Mouse (Mus musculus): ENCODE results near the gene Hspa12b. TPM values are rescaled to one million over a fixed set of nuclear protein-coding genes. Genes with fewer than 3 reads are reported as not detected.

Hspa12b gene
- 6.1 and 6.9 TPM in 2 replicates for polyA plus RNA-seq (2016; fragmentation: Nextera tagmentation; extraction: Ambion mirVana)

DNA sequence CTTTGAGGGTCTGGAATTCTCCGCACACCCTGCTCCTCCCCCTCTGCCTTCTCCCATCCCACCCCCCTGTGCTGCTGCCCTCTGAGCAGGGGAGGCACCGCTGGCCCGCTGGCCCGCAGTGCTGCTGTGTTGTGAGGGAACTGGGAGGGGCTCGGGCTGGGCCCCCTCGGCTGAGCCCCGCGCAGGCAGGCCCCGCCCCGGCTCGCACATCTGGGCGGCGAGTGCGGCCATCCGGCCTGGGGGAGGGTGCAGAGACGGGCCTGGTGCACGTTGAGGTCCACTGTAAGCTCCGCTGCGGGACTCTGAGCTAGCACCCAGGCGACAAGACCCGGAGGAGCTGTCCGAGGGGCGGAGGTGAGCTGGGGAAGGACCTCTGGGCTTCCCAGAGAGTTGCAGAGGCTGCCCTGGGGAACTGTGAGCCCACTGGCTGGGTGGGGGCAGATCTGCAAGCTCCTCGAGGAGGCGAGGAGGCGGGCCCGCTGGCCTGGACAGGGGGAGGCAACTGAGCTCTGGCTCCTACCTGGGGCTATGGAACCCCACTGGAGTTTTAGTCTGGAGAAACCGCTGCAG lies at the start of gene Hspa12b:
Gene Hspa12b (plus strand): TSS at position 120 of the 570 bp plus-strand sequence.
- peak within 1 kb of the TSS; percentile 88 for H3K4me2 ChIP-seq (replicated peaks)
- 2% methylated on average over 28 of the region's 28 CpGs for WGBS
- H3K9ac ChIP-seq = peak within 1 kb of the TSS; percentile 69
- no peaks in the 10 kb centered on the region for H3K9me3 ChIP-seq
- H3K36me3 ChIP-seq = no peaks in the 10 kb centered on the region
- 0 out of 2 replicates have a peak, but pooled peaks cover 2% of the 10 kb centered on the region for H3K27me3 ChIP-seq (replicated peaks)
- H3K4me1 ChIP-seq = peaks cover 15% of the 10 kb centered on the region
- no peak within 1 kb of the TSS for H3K27ac ChIP-seq
- ATAC-seq (ENCODE audit: low FRiP score, low read depth) = peak; percentile 82
- H3K4me3 ChIP-seq = peak within 1 kb of the TSS; percentile 44

DNA sequence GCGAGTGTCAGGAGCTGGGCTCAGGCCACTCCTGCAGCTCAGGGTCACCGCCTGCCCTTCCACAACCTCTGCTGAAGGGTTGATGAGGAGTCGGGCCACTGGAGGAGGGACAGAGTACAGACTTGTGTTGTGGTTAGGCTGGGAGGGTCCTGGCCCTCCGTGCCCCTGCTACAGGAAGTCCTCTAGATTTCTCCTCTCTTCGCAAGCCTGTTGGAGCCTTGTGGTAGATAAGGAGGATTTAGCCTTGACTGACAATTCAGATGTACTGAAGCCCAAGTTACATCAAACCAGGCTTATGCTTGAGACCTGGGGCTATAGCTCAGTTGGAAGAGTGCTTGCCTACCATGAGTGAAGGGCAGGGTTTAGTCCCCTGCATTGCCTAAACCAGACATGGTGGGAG lies 46.6 kb upstream of the Hspa12b start:
- no peak overlapping the region for H3K4me2 ChIP-seq (replicated peaks)
- no peak overlapping the region for H3K27ac ChIP-seq
- no peak overlapping the region for H3K4me3 ChIP-seq
- ATAC-seq (ENCODE audit: low FRiP score, low read depth) = no peak
- H3K9me3 ChIP-seq = no peaks in the 10 kb centered on the region
- H3K36me3 ChIP-seq = no peaks in the 10 kb centered on the region
- H3K27me3 ChIP-seq (replicated peaks) = no peaks in the 10 kb centered on the region; the same call in 1 of the 2 replicates
- 81% methylated on average over 5 of the region's 5 CpGs for WGBS
- no peak overlapping the region for H3K9ac ChIP-seq
- H3K4me1 ChIP-seq = no peaks in the 10 kb centered on the region

DNA sequence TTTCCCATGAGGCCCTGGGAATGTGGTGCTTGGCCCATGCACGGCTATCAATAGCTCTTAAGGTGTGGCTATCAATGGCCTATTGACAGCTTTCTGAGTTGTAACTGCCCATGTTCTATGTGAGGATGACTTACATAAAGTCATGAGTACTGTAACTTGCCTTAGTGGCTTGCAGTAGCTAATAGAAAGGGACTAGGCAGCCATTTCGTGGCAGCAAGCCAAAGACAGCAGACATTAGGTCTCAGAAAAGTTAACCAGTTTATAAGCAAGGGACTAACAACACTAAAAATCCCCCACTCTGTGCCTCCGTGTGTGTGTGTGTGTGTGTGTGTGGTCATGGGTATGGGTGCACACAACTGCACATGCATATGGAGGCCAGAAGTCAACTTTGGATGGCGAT lies 42.9 kb upstream of the Hspa12b start:
- no peak overlapping the region for H3K27ac ChIP-seq
- no peak overlapping the region for H3K9ac ChIP-seq
- no peaks in the 10 kb centered on the region for H3K4me1 ChIP-seq
- no peaks in the 10 kb centered on the region for H3K36me3 ChIP-seq
- no peak for ATAC-seq (ENCODE audit: low FRiP score, low read depth)
- H3K4me3 ChIP-seq = no peak overlapping the region
- 88% methylated on average over 4 of the region's 4 CpGs for WGBS
- H3K9me3 ChIP-seq = no peaks in the 10 kb centered on the region
- no peaks in the 10 kb centered on the region for H3K27me3 ChIP-seq (replicated peaks)
- no peak overlapping the region for H3K4me2 ChIP-seq (replicated peaks)

- Histone ChIP-seq H3K36me3 (no peaks in the 10 kb centered on the region), H3K9ac (no peak within 1 kb of the TSS), H3K27ac (no peak within 1 kb of the TSS), H3K9me3 (no peaks in the 10 kb centered on the region), H3K4me1 (no peaks in the 10 kb centered on the region), H3K27me3 (replicated peaks) (no peaks in the 10 kb centered on the region), H3K4me2 (replicated peaks) (no peak within 1 kb of the TSS), H3K4me3 (no peak within 1 kb of the TSS)
- 89% methylated on average over 11 of the region's 11 CpGs for WGBS
- ATAC-seq (ENCODE audit: low FRiP score, low read depth) = no peak
Measured at GRCm38 (mm10) chr2:131086667-131087390, 40.3 kb upstream of the Hspa12b start, which contains the start of gene Siglec1. Siglec1 (minus strand) TSS chr2:131086765.

DNA sequence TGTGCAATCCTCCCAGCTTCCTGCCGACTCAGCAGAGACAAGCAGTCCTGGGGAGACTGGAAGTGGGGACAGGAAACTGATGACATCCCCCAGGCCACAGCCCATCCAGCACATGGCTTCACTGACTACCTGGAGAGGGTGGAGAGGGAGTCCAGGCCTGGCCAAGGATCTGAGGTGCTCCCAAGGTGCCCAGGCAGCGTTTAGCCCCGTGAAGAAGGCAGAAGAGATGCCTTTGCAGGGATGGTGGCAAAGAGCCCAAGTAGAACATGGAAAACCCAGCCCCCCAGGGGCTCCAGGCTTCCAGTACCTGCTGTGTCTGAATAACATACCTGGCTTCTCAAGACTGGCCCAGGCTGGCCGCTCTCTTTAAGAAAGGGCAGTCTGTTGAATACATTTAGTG lies 38.5 kb upstream of the Hspa12b start:
- no peak overlapping the region for H3K4me2 ChIP-seq (replicated peaks)
- H3K9me3 ChIP-seq = no peaks in the 10 kb centered on the region
- no peak overlapping the region for H3K9ac ChIP-seq
- H3K4me3 ChIP-seq = no peak overlapping the region
- no peak for ATAC-seq (ENCODE audit: low FRiP score, low read depth)
- no peaks in the 10 kb centered on the region for H3K27me3 ChIP-seq (replicated peaks)
- no peaks in the 10 kb centered on the region for H3K36me3 ChIP-seq
- no peaks in the 10 kb centered on the region for H3K4me1 ChIP-seq
- WGBS = 83% methylated on average over 4 of the region's 4 CpGs
- no peak overlapping the region for H3K27ac ChIP-seq

DNA sequence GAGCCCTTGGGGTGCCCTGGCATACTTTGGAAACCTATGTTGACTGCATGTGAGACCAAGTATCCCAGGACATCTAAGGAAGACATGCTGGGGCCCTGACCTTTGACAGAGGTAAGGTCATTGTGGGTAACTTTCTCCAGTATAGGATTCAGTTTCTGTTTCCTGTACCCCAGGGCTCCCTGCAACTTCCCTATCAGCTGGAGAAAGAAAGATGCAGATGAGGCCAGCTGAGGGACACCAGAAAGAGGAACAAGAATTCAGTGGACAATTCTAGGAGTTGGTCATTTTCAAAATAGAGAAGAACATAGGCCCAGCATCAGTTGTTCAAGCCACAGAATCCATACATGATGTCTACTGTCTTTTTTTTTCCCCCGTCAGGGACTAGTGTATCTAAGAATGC lies 37.4 kb upstream of the Hspa12b start:
- H3K9me3 ChIP-seq = no peaks in the 10 kb centered on the region
- 95% methylated on average over 1 of the region's 1 CpGs for whole genome bisulfite sequencing
- H3K4me1 ChIP-seq = no peaks in the 10 kb centered on the region
- ATAC-seq (ENCODE audit: low FRiP score, low read depth) = no peak
- H3K27ac ChIP-seq = no peak overlapping the region
- no peak overlapping the region for H3K9ac ChIP-seq
- H3K4me2 ChIP-seq (replicated peaks) = no peak overlapping the region
- no peaks in the 10 kb centered on the region for H3K36me3 ChIP-seq
- H3K4me3 ChIP-seq = no peak overlapping the region
- no peaks in the 10 kb centered on the region for H3K27me3 ChIP-seq (replicated peaks)

DNA sequence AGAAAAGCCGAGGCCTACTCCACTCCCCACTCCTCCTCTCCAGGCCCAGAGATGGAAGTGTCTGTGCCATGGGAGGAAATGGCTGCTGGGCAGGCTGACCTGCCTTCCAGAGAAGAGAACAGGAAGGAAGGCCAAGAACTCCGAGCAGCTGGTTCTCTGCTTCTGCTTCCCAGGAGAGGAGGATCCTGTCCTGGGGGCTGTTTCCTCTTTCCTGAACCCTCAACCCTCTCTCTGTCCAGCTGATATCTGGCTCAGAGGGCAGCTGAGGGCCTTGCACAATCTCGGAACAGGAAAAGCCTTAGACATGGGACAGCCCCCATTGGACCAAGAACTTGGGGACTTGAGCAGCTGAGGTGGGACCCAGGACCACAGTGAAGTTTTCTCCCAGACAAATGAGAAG lies 36.2 kb upstream of the Hspa12b start:
- H3K36me3 ChIP-seq = no peaks in the 10 kb centered on the region
- H3K4me1 ChIP-seq = no peaks in the 10 kb centered on the region
- no peak overlapping the region for H3K4me2 ChIP-seq (replicated peaks)
- H3K4me3 ChIP-seq = no peak overlapping the region
- no peak for ATAC-seq (ENCODE audit: low FRiP score, low read depth)
- H3K27me3 ChIP-seq (replicated peaks) = no peaks in the 10 kb centered on the region
- no peak overlapping the region for H3K9ac ChIP-seq
- no peaks in the 10 kb centered on the region for H3K9me3 ChIP-seq
- no peak overlapping the region for H3K27ac ChIP-seq
- WGBS = 75% methylated on average over 3 of the region's 3 CpGs

GRCm38 (mm10) chr2:131093577-131093976 lies 33.5 kb upstream of the Hspa12b start:
- no peak for ATAC-seq (ENCODE audit: low FRiP score, low read depth)
- Histone ChIP-seq H3K4me1 (no peaks in the 10 kb centered on the region), H3K4me2 (replicated peaks) (no peak overlapping the region), H3K27me3 (replicated peaks) (no peaks in the 10 kb centered on the region), H3K27ac (no peak overlapping the region), H3K9me3 (no peaks in the 10 kb centered on the region), H3K36me3 (no peaks in the 10 kb centered on the region), H3K4me3 (no peak overlapping the region), H3K9ac (no peak overlapping the region)
- WGBS = 88% methylated on average over 5 of the region's 5 CpGs

GRCm38 (mm10) chr2:131094823-131095222 lies 32.3 kb upstream of the Hspa12b start:
- 3% methylated on average over 1 of the region's 1 CpGs for WGBS
- no peak overlapping the region for H3K27ac ChIP-seq
- ATAC-seq (ENCODE audit: low FRiP score, low read depth) = 0 out of 2 replicates have a peak, but pooled peaks have one; percentile 52
- no peak overlapping the region for H3K9ac ChIP-seq
- H3K36me3 ChIP-seq = no peaks in the 10 kb centered on the region
- H3K4me1 ChIP-seq = no peaks in the 10 kb centered on the region
- H3K27me3 ChIP-seq (replicated peaks) = no peaks in the 10 kb centered on the region
- no peak overlapping the region for H3K4me2 ChIP-seq (replicated peaks)
- H3K9me3 ChIP-seq = no peaks in the 10 kb centered on the region
- H3K4me3 ChIP-seq = no peak overlapping the region

DNA sequence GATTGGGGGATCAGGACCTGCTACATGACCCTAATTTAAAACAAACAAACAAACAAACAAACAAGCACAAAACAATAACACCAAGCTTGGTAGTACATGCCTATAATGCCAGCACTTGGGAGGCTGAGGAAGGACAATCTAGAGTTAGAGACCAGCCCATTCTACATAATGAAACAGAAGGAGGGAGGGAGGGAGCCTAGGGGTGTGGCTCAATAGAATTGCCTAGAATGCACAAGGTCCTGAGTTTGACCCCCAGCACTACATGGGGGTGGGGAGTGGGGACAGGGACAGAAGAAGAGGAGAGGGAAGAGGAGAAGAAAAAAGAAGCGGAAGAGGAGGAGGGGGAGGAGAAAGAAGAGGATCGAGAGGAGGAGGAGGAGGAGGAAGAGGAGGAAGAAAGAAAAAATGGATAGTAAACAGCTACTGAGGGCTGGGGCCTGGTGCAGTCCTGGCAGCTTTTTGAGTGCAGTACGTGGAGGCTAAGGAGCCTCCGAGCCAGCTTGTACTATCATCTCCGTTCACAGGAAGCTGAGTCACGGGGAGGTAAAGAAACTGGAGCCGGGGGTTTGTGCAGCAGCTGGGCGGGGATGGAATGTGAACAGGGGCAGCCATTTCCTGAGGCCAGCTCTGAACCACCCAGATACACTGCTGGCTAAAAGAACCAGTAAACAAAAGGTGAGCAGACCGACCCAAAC lies 30.8 kb upstream of the Hspa12b start:
- no peak for ATAC-seq (ENCODE audit: low FRiP score, low read depth)
- peak overlapping the region; percentile 31 for H3K4me2 ChIP-seq (replicated peaks)
- no peaks in the 10 kb centered on the region for H3K9me3 ChIP-seq
- no peaks in the 10 kb centered on the region for H3K27me3 ChIP-seq (replicated peaks)
- no peak overlapping the region; the same call in 1 of the 2 replicates for H3K27ac ChIP-seq
- no peak overlapping the region for H3K9ac ChIP-seq
- no peaks in the 10 kb centered on the region for H3K36me3 ChIP-seq
- H3K4me1 ChIP-seq = no peaks in the 10 kb centered on the region
- 9% methylated on average over 9 of the region's 9 CpGs for WGBS
- H3K4me3 ChIP-seq = no peak overlapping the region

DNA sequence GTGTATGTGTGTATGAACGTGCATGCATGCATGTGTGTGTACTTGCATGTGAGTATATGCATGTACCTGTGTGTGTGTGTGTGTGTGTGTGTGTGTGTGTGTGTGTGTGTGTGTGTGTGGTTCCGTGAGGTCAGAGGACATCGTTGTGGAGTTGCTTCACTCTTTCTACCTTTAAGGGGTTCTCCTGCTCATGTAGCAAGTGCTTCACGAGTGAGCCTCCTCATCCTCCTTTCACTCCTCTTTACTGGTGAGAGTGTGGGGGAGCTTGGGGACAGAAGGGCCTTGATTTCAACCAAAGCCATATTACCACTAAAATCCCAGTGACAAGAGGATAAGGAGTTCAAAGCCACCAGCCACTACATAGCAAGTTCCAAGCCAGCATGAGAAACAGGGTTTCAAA lies 30.0 kb upstream of the Hspa12b start:
- Histone ChIP-seq H3K4me2 (replicated peaks) (no peak overlapping the region), H3K36me3 (no peaks in the 10 kb centered on the region), H3K27me3 (replicated peaks) (no peaks in the 10 kb centered on the region), H3K4me3 (no peak overlapping the region), H3K9ac (no peak overlapping the region), H3K27ac (no peak overlapping the region), H3K4me1 (no peaks in the 10 kb centered on the region), H3K9me3 (no peaks in the 10 kb centered on the region)
- ATAC-seq (ENCODE audit: low FRiP score, low read depth) = no peak
- 68% methylated on average over 4 of the region's 4 CpGs for WGBS

DNA sequence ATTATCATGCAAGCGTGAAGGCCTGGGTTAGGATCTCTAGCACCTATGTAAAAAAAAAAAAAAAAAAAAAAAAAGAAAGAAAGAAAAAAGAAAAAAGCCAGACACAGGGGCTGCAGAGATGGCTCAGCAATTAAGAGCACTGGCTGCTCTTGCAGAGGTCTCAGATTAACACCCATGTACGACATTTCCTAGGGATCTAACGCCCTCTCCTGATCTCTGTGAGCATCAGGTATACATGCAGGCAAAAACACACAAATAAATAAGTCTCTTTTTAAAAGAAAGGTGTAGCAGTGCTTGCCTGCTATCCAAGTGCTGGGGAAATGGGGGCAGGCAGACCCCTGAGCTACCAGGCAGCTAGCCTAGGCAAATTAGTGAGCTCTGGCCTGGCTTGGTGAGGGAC lies 25.6 kb upstream of the Hspa12b start:
- Histone ChIP-seq H3K9me3 (no peaks in the 10 kb centered on the region), H3K9ac (no peak overlapping the region), H3K27ac (no peak overlapping the region), H3K36me3 (no peaks in the 10 kb centered on the region), H3K4me3 (no peak overlapping the region), H3K4me2 (replicated peaks) (no peak overlapping the region), H3K27me3 (replicated peaks) (no peaks in the 10 kb centered on the region), H3K4me1 (no peaks in the 10 kb centered on the region)
- ATAC-seq (ENCODE audit: low FRiP score, low read depth) = no peak
- WGBS = 58% methylated on average over 3 of the region's 3 CpGs
